Mouse (Mus musculus): ENCODE measurements around the gene Yod1. TPM values are rescaled to one million over a fixed set of nuclear protein-coding genes. Genes with fewer than 3 reads are reported as not detected.

Gene Yod1
- polyA plus RNA-seq, 2 experiments: 5.8 to 19.0 TPM

- H3K4me1 ChIP-seq (replicated peaks; ENCODE audit: control insufficient read depth in 2 of 2, insufficient read depth in 2 of 2, low read length in 1 of 2): peaks cover 74 to 83% of the 10 kb centered on the region in 2 experiments
- DNase-seq (ENCODE audit: low read depth in 3 of 3, low spot score in 3 of 3): no peak
- no peaks in the 10 kb centered on the region for H3K9me3 ChIP-seq (ENCODE audit: control insufficient read depth, low read length)
- peaks cover 20% of the 10 kb centered on the region for H3K36me3 ChIP-seq (replicated peaks; ENCODE audit: control insufficient read depth, insufficient read depth, low read depth)
- no peak overlapping the region for H3K4me3 ChIP-seq (ENCODE audit: insufficient read depth in 1 of 2, low read depth in 2 of 2, low read length in 2 of 2)
- peak overlapping the region; percentile 99 for H3K27ac ChIP-seq
- no peak for ATAC-seq (ENCODE audit: insufficient read depth)
- WGBS (ENCODE audit: insufficient replicate concordance): 94% methylated on average over 7 of the region's 7 CpGs
- H3K9ac ChIP-seq (replicated peaks): no peak overlapping the region; the same call in 1 of the 2 replicates
- H3K27me3 ChIP-seq (ENCODE audit: control insufficient read depth, insufficient read depth, low read length): no peaks in the 10 kb centered on the region
- H3K4me2 ChIP-seq (ENCODE audit: low read depth): peak overlapping the region; percentile 97
- no peak for TF ChIP-seq EP300 (IDR thresholded peaks at IDR 0.05; ENCODE audit: low read depth)
- TF ChIP-seq CTCF (IDR thresholded peaks at IDR 0.05; ENCODE audit: low read depth): no peak
These were observed 20.8 kb downstream of the Yod1 start for GRCm38 (mm10) chr1:130737916-130738315.

- Histone ChIP-seq H3K4me2 (ENCODE audit: low read depth) (peak overlapping the region; percentile 97), H3K36me3 (replicated peaks; ENCODE audit: control insufficient read depth, insufficient read depth, low read depth) (peaks cover 27% of the 10 kb centered on the region), H3K9ac (replicated peaks) (peak overlapping the region; percentile 51), H3K4me3 (ENCODE audit: insufficient read depth in 1 of 2, low read depth in 2 of 2, low read length in 2 of 2) (peak overlapping the region in 1 of 2 experiments; percentile 74; a peak in 1 of 4 replicates), H3K27me3 (ENCODE audit: control insufficient read depth, insufficient read depth, low read length) (no peaks in the 10 kb centered on the region), H3K4me1 (replicated peaks; ENCODE audit: control insufficient read depth in 2 of 2, insufficient read depth in 2 of 2, low read length in 1 of 2) (peaks cover 76 to 83% of the 10 kb centered on the region in 2 experiments), H3K27ac (peak overlapping the region; percentile 99), H3K9me3 (ENCODE audit: control insufficient read depth, low read length) (no peaks in the 10 kb centered on the region)
- 64% methylated on average over 3 of the region's 3 CpGs for WGBS (ENCODE audit: insufficient replicate concordance)
- ATAC-seq (ENCODE audit: insufficient read depth): no peak
- no peak for DNase-seq (ENCODE audit: low read depth in 3 of 3, low spot score in 3 of 3)
- TF ChIP-seq CTCF (IDR thresholded peaks at IDR 0.05; ENCODE audit: low read depth) (no peak), EP300 (IDR thresholded peaks at IDR 0.05; ENCODE audit: low read depth) (no peak)
These were observed 21.5 kb downstream of the Yod1 start for GRCm38 (mm10) chr1:130738551-130739106.

GRCm38 (mm10) chr1:130739636-130740035 is 22.5 kb downstream of the Yod1 start:
- ATAC-seq (ENCODE audit: insufficient read depth) (no peak), DNase-seq (ENCODE audit: low read depth in 3 of 3, low spot score in 3 of 3) (no peak)
- peak overlapping the region; percentile 97 for H3K4me2 ChIP-seq (ENCODE audit: low read depth)
- 19% methylated on average over 3 of the region's 3 CpGs for WGBS (ENCODE audit: insufficient replicate concordance)
- peak overlapping the region; percentile 98 for H3K9ac ChIP-seq (replicated peaks)
- H3K36me3 ChIP-seq (replicated peaks; ENCODE audit: control insufficient read depth, insufficient read depth, low read depth): peaks cover 27% of the 10 kb centered on the region
- H3K4me3 ChIP-seq (ENCODE audit: insufficient read depth in 1 of 2, low read depth in 2 of 2, low read length in 2 of 2): peak overlapping the region in 1 of 2 experiments; percentile 74; a peak in 2 of 4 replicates
- TF ChIP-seq CTCF (IDR thresholded peaks at IDR 0.05; ENCODE audit: low read depth) (no peak), EP300 (IDR thresholded peaks at IDR 0.05; ENCODE audit: low read depth) (no peak)
- H3K27me3 ChIP-seq (ENCODE audit: control insufficient read depth, insufficient read depth, low read length): no peaks in the 10 kb centered on the region
- peaks cover 78 to 83% of the 10 kb centered on the region in 2 experiments for H3K4me1 ChIP-seq (replicated peaks; ENCODE audit: control insufficient read depth in 2 of 2, insufficient read depth in 2 of 2, low read length in 1 of 2)
- H3K9me3 ChIP-seq (ENCODE audit: control insufficient read depth, low read length): no peaks in the 10 kb centered on the region
- peak overlapping the region; percentile 99 for H3K27ac ChIP-seq

GRCm38 (mm10) chr1:130740227-130740648 is 23.1 kb downstream of the Yod1 start:
- Histone ChIP-seq H3K4me1 (replicated peaks; ENCODE audit: control insufficient read depth in 2 of 2, insufficient read depth in 2 of 2, low read length in 1 of 2) (peaks cover 84% of the 10 kb centered on the region in 2 experiments), H3K27me3 (ENCODE audit: control insufficient read depth, insufficient read depth, low read length) (no peaks in the 10 kb centered on the region), H3K4me3 (ENCODE audit: insufficient read depth in 1 of 2, low read depth in 2 of 2, low read length in 2 of 2) (peak overlapping the region; percentile 70 to 74), H3K27ac (peak overlapping the region; percentile 99), H3K4me2 (ENCODE audit: low read depth) (peak overlapping the region; percentile 97), H3K9ac (replicated peaks) (peak overlapping the region; percentile 98), H3K36me3 (replicated peaks; ENCODE audit: control insufficient read depth, insufficient read depth, low read depth) (peaks cover 30% of the 10 kb centered on the region), H3K9me3 (ENCODE audit: control insufficient read depth, low read length) (no peaks in the 10 kb centered on the region)
- TF ChIP-seq EP300 (IDR thresholded peaks at IDR 0.05; ENCODE audit: low read depth): no peak
- TF ChIP-seq CTCF (IDR thresholded peaks at IDR 0.05; ENCODE audit: low read depth): no peak
- ATAC-seq (ENCODE audit: insufficient read depth): no peak
- no peak for DNase-seq (ENCODE audit: low read depth in 3 of 3, low spot score in 3 of 3)
- 27% methylated on average over 4 of the region's 4 CpGs for WGBS (ENCODE audit: insufficient replicate concordance)

GRCm38 (mm10) chr1:130740781-130741720 is 23.9 kb downstream of the Yod1 start:
- Histone ChIP-seq H3K4me2 (ENCODE audit: low read depth) (peak overlapping the region; percentile 97), H3K4me1 (replicated peaks; ENCODE audit: control insufficient read depth in 2 of 2, insufficient read depth in 2 of 2, low read length in 1 of 2) (peaks cover 84 to 87% of the 10 kb centered on the region in 2 experiments), H3K4me3 (ENCODE audit: insufficient read depth in 1 of 2, low read depth in 2 of 2, low read length in 2 of 2) (peak overlapping the region; percentile 70 to 74), H3K36me3 (replicated peaks; ENCODE audit: control insufficient read depth, insufficient read depth, low read depth) (peaks cover 30% of the 10 kb centered on the region), H3K9me3 (ENCODE audit: control insufficient read depth, low read length) (no peaks in the 10 kb centered on the region), H3K27ac (peak overlapping the region; percentile 99), H3K27me3 (ENCODE audit: control insufficient read depth, insufficient read depth, low read length) (no peaks in the 10 kb centered on the region), H3K9ac (replicated peaks) (peak overlapping the region; percentile 98)
- WGBS (ENCODE audit: insufficient replicate concordance): 8% methylated on average over 15 of the region's 15 CpGs
- ATAC-seq (ENCODE audit: insufficient read depth) (peak; percentile 97), DNase-seq (ENCODE audit: low read depth in 3 of 3, low spot score in 3 of 3) (peak; percentile 96 to 97 (median 97))
- TF ChIP-seq EP300 (IDR thresholded peaks at IDR 0.05; ENCODE audit: low read depth) (peak; percentile 100), CTCF (IDR thresholded peaks at IDR 0.05; ENCODE audit: low read depth) (no peak)

Data from liver, embryonic 14.5 days (tissue).